Mouse (Mus musculus) cerebellum, adult 11-12 months (tissue): ENCODE measurements around the gene Ccin.
A peak's percentile ranks its signal among the peaks of the same experiment; 100 is the strongest.

ENCODE experiments used
- DNase-seq: peaks from one replicate; pipeline ENCODE4 v3.0.0; 2022

Gene Ccin

DNA sequence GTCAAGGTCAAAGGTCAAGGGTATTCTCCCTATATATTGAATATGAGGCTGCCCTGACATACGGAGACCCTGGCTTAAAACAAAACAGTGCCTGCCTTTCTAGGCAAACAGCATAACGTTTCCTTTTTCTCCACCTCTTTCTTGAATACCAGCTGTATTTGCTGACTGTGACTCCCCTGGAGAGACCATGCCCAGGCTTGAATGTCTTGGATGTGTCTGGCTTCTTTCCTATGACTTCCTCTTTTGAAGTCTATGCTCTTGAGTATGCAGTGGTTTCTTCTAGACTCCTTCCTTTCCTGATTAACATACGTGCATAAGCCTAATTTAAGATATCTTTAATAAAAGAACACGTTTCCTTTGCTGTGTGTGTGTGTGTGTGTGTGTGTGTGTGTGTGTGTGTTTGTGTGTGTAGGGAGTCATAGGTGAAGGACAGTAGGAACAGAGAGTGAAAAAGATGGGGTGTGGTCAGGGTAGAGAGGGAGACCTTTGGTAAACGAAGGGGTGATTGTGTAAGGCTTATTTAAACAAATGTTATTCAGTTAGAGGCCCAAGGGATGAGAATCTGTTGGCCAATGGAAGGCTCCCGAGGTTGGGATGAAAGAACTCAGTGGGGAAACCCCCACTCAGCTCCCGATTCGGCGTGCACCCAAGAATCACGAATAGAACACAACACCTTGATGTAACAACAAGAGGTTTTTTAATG is 8.2 kb upstream of the Ccin start:
- no peak for DNase-seq

GRCm38 (mm10) chr4:43976223-43976740 is 7.0 kb upstream of the Ccin start:
- no peak for DNase-seq

- DNase-seq: no peak
These were observed 4.5 kb upstream of the Ccin start for GRCm38 (mm10) chr4:43978521-43979443.

DNA sequence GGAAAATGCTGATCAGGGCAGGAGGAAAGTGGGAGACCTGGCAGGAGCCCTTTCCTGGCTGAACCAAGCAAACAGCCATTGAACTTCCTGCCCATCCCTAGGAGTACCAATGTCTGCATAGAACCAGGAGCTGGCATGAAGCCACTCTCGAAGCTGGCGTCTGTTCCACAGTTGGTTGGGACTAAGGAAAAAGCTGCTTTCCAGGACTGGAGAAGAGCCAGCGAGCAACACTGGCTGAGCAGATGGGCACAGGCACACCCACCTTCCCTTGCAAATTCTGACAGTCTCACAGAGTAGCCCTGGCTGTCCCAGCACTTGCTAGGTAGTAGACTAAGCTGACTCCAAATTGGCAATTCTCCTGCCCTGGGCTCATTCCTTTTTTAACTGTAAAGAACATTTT is 3.5 kb upstream of the Ccin start:
- peak; percentile 80 for DNase-seq

GRCm38 (mm10) chr4:43980236-43980635 is 3.0 kb upstream of the Ccin start:
- no peak for DNase-seq

GRCm38 (mm10) chr4:43980846-43981245 is 2.4 kb upstream of the Ccin start:
- no peak for DNase-seq

DNA sequence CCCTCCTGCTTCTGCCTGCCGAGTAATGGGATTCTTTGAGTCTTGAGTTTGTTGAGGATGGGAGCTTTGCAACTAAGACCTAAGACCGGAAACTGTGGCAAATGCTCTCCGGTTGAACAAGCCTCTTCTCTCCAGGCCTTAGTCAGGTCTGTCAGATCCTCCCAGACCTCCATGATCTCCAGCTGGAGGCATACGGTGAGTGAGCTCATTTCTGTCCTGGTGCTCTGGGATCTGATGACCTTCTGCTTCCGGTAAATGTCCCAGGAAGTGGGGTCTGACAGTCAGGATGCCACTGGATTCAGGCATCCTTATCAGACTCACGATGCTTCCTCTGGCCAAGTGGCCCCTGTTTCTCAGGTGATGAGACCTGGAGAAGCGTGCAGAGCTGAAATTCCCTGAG is 2.0 kb upstream of the Ccin start:
- no peak for DNase-seq

- peak; percentile 74 for DNase-seq
These were observed 1.1 kb upstream of the Ccin start for GRCm38 (mm10) chr4:43982053-43982732.

- DNase-seq: no peak
These were observed 473 bp downstream of the Ccin start for GRCm38 (mm10) chr4:43983756-43984155.

- DNase-seq: no peak
These were observed 1.0 kb downstream of the Ccin start for GRCm38 (mm10) chr4:43984326-43984725.

DNA sequence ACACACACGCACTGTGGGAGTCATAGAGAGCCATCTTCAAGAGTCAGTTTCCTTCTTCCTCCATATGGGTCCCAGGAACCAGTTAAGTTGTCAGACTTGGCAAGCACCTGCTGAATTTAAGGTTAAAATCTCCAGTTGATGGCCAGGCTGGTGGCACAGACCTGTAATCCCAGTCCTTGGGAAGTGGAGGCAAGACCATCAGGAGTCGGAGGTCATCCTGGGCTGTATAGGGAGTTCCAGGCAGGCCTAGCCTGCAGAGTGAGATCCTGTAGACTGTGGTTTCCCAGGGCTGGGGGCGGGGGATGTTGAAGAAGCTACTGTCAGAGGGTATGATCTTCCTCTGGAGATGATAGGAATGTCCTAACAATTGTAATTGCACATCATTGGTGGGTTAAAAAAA is 5.7 kb downstream of the Ccin start:
- DNase-seq: no peak

DNA sequence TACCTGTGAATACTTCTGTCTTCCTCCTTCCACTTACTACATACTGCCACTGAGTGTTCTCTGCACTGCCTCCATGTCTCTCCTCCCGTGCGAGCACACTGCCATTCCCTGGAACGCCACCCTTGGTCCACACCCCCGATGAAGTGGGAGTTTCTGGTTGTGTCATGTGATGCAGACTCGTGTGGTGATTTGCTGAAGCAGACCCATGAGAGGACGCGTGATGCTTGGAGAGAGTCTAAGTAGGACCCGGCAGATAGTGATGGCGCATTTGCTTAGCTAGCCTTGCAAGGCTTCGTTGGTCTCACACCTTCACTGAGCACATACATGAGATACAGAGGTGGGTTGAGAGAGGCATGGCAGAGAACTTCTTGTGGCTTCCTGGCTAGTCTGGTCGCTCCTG is 9.8 kb downstream of the Ccin start:
- no peak for DNase-seq

- DNase-seq: no peak
These were observed 11.1 kb downstream of the Ccin start for GRCm38 (mm10) chr4:43994342-43994741.

- DNase-seq: no peak
These were observed 20.3 kb downstream of the Ccin start for GRCm38 (mm10) chr4:44003622-44004021.

DNA sequence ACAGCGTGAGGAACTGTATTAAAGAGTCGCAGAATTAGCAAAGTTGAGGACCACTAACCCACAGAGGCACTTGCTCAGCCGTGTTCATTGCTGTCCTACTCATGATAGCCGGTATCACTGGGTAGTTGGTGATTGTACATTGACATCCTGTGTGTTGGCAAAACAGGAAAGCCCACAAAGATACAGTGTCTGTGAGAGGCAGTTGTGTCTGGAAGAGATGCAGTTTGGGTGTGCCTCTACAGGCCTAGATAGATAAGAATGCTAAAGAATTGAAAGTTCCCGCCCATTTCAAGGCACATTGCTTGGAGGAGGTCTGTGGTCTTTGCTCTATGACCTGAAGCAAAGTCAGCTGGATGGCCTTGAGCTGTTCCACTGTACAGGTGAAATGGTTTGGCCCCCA is 20.8 kb downstream of the Ccin start, which contains the start of gene Clta:
Clta (plus strand) TSS at position 327 of the 400 bp plus-strand sequence.
- DNase-seq: no peak

DNA sequence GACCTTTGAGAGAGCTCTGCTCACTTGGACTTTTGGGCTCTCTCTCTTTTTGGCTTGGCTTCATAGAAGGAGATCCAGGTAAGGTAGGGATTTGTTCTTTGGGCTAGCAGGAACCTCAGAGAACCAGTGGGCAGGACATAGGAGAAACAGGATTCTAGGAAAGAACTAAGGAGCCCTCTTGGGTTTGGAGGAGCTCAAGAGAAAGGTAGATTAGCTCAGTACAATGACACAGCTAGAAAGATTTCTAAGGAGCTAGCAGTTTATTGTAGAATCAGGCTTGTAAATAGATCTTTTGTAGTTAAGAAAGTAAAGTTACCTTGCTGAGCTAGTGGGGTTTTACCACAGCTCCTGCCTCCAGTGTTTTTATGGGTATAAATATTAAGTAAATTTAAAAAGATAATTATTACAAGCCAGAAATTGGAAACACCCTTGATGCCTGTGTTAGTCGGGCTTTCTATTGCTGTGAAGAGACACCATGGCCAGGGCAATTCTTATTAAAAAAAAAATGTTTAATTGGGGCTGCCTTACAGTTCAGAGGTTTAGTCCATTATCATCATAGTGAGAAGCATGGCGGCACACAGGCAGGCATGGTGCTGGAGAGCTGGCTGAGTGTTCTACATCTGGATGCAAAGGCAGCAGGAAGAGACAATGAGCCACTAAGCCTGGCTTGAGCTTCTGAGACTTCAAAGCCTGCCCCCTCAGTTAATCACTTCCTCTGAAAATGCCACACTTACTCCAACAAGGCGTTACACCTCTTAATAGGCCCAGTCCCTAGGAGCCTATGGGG is 21.5 kb downstream of the Ccin start:
- DNase-seq: no peak

- DNase-seq: no peak
These were observed 26.9 kb downstream of the Ccin start for GRCm38 (mm10) chr4:44010176-44010575.

GRCm38 (mm10) chr4:44010893-44011292 is 27.6 kb downstream of the Ccin start:
- DNase-seq: no peak

GRCm38 (mm10) chr4:44011799-44012198 is 28.5 kb downstream of the Ccin start:
- DNase-seq: no peak

DNA sequence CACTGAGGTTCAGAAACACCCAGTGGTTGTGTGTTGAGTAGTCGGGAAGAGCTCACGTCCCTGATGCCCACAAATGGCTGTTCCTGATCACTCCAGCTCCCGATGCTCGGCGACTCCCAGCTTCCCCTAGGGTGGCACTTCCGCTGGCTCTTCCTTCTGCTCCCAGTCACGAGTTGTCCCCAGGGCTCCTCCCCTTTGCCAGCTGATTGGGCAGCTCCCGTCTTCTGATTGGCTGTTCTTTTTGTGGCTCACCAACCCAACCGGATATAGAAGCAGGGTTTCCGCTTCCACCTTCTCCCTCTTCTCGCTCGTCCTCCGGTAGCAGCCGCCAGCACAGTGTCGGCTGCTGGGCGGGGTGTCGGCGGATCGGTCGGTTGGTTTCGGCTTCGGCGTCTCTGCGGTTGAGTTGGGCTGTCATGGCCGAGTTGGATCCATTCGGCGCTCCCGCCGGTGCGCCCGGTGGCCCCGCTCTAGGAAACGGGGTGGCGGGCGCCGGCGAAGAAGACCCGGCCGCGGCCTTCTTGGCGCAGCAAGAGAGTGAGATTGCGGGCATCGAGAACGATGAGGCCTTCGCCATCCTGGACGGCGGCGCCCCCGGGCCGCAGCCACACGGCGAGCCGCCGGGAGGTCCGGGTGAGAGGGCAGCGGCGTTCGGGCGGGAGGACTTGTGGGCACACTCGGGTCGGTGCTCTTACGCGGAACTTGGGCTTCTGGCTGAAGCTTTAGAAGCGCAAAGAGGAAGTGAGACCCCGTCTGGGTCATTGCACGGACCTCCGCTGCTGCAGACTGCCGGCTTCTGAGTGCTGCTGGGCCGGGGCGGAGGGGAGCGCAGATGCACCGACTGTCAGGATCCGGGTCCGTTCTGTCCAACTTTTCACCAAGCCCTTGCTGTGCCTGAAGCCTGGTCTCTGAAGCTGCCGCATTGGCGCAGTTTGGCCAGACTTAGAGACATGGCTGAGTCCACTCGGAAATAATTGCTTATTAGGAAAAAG is 29.4 kb downstream of the Ccin start:
- DNase-seq: peak; percentile 95
